Mouse (Mus musculus) thymus, postnatal 4 days (tissue): ENCODE results near the gene Ptpn20.

Source experiments
- DNase-seq: peaks from one replicate; pipeline ENCODE4 v3.0.0; 2021

Gene Ptpn20

DNA sequence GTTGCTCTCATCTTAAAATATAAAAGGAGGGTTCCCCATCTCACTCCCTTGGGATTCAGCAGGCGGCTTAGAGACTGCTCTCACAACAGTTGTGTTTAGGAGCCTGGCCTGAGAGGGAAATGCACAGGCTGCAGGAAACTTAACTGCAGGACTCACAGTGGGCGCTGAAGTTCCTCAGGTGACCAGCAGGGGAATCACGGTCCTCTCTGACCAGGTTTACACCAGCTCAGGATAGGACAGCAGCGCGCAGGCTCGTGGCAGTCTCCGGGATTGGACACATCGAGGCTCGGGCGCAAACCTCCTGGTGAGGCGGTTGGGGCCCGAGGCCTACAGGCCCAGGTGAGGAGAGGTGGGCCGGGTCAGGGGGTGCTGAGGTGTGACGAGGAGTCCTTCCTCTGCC is at the start of gene Ptpn20:
TSS of gene Ptpn20 (plus strand) at position 257 of the 400 bp plus-strand sequence.
- peak; percentile 37 for DNase-seq

GRCm38 (mm10) chr14:33539559-33540167 is 49.3 kb upstream of the Ptpn20 start:
- no peak for DNase-seq

DNA sequence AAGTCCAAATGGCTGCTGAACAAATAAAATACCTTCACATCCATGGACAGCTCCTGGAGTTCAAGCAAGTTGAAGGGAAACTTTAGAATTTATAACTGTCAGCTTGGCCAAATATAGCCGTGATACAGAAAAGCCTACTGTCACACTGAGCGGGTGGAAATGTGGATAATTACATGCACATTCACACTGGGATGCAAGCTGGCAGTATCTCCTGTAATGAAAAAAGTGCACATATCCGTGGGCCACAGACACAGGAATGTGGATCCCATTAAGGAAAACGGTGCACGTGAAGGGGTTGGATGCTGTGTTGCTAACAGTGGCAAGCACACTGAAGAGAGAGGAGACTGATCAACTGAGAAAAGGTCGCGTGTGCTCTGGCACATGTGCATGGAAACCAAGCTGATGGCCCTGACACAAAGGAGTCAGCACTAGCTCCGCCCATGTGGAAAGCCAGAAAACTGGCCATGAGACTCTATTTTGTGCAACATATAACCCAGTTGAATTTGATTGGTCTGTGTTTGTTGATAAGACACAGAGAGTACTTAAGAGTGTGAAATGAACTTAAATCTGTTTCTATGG is 43.4 kb upstream of the Ptpn20 start:
- no peak for DNase-seq

GRCm38 (mm10) chr14:33548650-33549049 is 40.4 kb upstream of the Ptpn20 start:
- no peak for DNase-seq

GRCm38 (mm10) chr14:33549856-33550255 is 39.2 kb upstream of the Ptpn20 start:
- DNase-seq, result no peak

DNA sequence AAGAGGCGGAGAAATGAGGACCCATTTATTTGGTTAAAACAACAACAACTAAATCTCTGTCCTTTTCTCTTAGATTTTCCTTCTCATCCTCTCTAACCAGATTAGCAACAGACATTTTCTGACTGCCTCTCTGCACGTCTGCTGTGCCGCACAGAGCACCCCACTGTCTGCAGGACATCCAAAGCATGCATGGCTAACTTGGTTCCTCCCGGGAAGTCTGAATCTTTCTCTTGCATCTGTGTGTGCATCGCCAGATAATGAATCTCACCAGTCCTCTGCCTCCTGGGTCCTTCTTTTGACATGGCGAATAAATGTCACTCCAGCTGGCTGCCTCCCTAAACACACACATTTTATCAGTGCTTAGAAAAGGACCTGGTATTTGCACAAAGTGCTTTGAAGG is 18.3 kb upstream of the Ptpn20 start:
- no peak for DNase-seq

GRCm38 (mm10) chr14:33573643-33574042 is 15.4 kb upstream of the Ptpn20 start:
- DNase-seq, result no peak

DNA sequence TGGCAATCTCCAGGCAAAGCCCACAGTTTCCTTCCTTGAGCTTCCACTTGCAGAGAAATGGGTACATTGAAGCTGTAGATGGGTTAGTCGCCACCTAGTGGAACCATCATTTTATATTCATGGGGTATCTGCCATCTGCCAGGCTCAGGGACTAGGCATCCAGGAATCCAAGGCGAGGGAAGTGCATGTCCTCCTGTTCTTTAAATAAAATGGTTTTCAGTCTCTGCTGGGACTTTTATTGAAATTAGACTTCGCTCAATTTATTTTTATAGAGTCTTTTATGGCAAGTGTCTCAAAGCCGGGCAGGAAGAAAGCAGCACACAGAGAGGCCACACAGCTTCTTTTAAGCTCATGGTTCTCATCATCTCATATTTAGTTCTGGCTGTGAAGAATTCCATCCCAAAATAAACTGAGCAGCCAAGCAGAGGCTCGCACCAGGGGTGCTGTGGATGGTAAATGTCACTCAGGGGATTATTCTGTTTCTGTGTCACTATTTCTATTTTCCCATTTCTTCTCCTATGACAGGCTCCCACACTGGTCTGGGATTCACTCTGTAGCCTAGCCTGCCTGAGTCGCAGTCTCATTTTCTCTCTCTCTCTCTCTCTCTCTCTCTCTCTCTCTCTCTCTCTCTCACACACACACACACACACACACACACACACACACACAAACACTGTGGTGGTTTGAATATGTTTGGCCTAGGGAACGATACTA is 9.1 kb upstream of the Ptpn20 start:
- no peak for DNase-seq

DNA sequence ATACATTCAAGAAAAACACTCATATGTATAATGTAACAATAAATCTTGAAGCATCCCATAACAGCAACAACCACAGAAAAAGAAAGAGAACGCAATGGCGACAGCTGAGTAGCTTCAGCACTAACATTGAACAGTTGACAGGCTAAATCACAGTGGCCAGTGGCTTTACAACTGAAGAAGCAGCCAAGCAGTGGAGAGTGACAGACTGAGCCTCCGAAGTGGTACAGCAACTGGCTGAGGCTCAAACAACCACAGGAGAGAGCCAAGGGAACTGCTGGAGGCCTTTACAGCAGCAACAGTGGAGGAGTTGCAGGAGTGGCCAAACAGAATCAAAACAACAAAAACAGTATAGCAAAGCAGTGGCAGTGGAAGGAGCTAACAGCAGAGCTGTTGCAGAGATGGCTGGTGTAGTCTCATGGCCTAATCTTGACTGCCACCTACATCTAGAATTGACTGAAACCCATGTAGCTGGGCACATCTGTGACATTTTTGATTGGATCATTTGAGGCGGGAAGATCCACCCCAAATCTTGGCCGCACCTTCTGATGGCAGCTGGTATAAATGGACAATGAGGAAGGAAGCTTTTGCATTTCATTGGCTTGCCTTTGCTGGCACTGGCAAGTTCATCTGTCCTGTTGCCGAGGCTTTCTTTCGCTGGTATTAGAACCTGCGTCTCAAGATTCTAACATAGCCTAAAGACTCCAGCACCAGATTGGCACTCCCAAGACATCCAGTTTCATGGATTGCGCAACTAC is 9.5 kb downstream of the Ptpn20 start:
- no peak for DNase-seq

DNA sequence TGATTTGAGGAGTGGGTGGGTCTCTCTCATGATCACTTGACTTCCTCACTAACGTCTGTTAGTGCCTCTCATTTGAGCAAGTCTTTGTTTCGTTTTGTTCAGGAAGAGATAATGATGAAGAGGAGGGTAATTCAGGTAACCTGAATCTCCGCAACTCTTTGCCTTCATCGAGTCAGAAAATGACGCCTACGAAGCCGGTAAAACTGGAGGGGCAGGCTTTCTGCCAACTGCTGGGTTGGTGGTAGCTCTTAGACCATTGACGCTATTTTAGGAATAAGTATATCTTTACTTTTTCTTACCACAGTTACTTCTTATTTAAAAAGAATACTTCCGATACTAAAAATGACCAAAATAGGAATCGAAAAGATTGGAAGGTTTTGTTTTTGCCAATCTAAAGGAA is 18.4 kb downstream of the Ptpn20 start:
- DNase-seq, result no peak

- no peak for DNase-seq
These were observed 36.0 kb downstream of the Ptpn20 start for GRCm38 (mm10) chr14:33625036-33625435.

- no peak for DNase-seq
These were observed 43.9 kb downstream of the Ptpn20 start for GRCm38 (mm10) chr14:33632790-33633372.

- no peak for DNase-seq
These were observed 45.3 kb downstream of the Ptpn20 start for GRCm38 (mm10) chr14:33634354-33634753.

- no peak for DNase-seq
These were observed 45.8 kb downstream of the Ptpn20 start for GRCm38 (mm10) chr14:33634774-33635173.

DNA sequence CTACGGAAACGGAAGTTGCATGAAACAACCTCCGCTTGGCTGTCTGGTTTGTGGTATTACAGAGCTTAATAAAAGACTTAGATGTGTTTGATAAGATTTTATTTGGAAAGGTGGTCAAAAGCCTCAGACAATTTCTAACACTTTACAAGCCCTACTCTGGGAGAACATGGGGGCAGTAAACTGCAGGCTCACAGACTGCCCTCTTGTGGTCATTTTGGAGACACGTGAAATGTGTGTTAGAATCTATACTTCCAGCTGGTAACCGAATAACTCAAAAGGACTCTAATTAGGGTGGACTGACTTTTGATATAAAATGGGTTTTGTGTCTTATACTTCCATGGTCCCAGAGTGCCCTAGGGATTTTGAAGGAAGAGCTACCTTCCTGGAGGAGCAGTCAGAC is 50.4 kb downstream of the Ptpn20 start:
- no peak for DNase-seq

GRCm38 (mm10) chr14:33650721-33651120 is 61.7 kb downstream of the Ptpn20 start:
- DNase-seq, result peak; percentile 24

DNA sequence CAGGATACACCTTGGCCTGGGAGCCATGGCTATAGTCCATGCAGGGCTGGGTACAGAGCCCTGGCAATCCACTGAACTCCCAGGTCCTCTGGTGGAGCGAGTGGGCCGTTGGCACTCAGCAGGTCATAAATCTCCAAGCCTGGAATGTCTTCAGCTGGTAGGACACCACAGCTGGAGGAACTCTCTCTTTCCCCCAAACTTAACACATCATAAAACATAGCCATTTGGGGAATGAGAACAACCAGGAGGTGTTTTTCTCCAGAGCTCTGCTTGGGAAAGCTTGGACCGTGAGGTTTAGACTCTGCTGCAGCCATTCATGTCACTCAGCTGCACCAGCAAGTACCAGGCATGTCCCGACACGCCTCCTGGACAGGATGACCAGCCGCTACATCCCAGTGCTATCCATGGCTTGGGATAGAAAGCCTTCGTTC is 68.5 kb downstream of the Ptpn20 start:
- DNase-seq, result no peak

DNA sequence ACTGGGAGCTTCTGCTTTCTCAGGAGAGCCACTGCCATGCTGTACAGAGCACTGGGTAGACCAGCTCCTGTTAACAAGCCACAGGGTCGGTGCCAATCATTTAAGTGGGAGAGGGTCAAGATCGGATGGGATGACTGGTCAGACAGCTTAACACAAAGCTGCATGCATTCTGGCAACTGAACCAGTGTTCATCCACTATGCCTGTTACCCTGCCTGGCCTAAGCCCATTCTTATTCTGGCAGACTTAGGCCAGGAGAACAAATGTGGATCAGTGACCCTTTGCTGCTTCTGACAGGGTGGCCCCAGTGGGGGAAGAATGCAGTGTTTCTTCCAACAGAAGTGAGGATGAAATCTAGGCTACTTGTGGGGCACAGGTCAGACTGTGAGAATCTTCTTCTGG is 69.3 kb downstream of the Ptpn20 start:
- no peak for DNase-seq

- DNase-seq, result no peak
These were observed 73.1 kb downstream of the Ptpn20 start for GRCm38 (mm10) chr14:33662080-33662479.

DNA sequence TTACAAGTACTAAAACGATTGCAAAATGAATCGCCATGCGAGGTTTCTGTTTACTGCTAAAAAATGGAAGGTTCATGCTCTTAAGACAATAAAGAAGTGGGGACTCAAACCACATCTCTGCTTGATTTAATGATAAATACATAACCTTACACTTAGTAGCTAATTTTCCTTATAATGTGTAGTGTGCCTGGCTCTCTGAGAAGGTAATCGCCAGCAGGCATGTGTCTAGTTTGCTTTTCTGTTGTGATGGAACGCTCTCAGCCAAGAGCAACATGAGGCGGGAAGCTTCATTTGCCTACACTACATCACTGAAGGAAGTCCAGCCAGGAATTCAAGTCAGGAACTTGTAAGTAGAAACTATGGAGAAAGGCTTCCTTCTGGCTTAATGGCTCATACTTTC is 77.3 kb downstream of the Ptpn20 start:
- no peak for DNase-seq

- DNase-seq, result no peak
These were observed 80.9 kb downstream of the Ptpn20 start for GRCm38 (mm10) chr14:33669891-33670290.

DNA sequence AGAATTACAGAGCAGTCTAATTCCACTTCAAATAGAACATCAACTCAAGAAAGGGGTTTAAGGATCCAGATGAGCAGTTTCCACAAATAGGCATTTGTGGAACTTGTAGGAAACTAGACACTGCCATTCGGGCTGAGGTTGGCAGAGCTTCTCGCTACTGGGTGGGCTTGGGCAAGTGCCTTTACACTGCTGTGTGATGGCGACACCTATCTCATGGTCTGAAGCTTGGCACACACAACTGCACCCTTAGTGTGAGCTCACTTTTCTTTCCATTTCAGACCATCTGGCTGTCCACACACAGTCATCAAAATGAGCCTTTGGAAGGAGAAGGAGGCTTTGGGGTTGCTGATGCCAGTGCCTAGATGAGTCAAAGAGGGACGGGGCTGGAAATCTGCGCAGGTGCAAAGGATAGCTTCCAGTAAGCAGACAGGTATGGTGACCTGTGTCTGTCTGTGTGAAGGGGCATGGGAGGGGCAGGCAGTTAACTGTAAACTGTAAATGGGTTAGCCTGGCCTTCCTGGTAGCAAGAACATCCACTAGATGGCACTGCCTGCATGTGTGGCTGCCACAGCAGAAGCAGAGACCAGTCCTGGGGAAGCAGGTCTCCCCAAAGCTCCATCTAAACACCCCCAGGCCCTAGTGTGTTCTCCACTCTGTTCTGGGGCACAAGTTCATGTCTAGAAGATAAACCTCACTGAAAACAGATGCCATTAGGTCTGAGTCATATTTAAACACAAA is 84.5 kb downstream of the Ptpn20 start:
- peak; percentile 21 for DNase-seq

GRCm38 (mm10) chr14:33677996-33678395 is 89.0 kb downstream of the Ptpn20 start:
- DNase-seq, result no peak
